Mouse (Mus musculus) hindbrain, embryonic 16.5 days (tissue): ENCODE results near the gene Hsp90b1. TPM values are rescaled to one million over a fixed set of nuclear protein-coding genes. Genes with fewer than 3 reads are reported as not detected.
"Not testable (repeated sequence)": the region's sequence is repeated elsewhere in the genome, so short reads cannot be mapped to it uniquely, and the experiment has no call there.

Experiments used
- ATAC-seq: fragments of 200-750 bp; cut with Nextera tagmentation; 2 replicates; pipeline ENCODE4 v1.8.0; 2017; ENCODE audit warnings: moderate TSS enrichment, moderate library complexity
- H3K27ac ChIP-seq: fragments of 300-500 bp; sonication (generic); 2 replicates; pipeline ENCODE4 v1.5.1; 2014; ENCODE audit warnings: low read depth, mild to moderate bottlenecking, control low read depth, low read length, moderate library complexity
- H3K27me3 ChIP-seq: fragments of 300-500 bp; sonication (generic); replicated peaks from 2 replicates; pipeline ENCODE4 v1.6.1; 2014; ENCODE audit warnings: low read length; ENCODE audit not compliant: control insufficient read depth, insufficient read depth
- H3K36me3 ChIP-seq: fragments of 300-500 bp; sonication (generic); 2 replicates; pipeline ENCODE4 v1.6.1; 2014; ENCODE audit warnings: mild to moderate bottlenecking, low read length, moderate library complexity, mixed read lengths; ENCODE audit not compliant: control insufficient read depth, insufficient read depth
- H3K4me1 ChIP-seq: fragments of 300-500 bp; sonication (generic); 2 replicates; pipeline ENCODE4 v1.6.1; 2014; ENCODE audit warnings: low read depth, low read length; ENCODE audit not compliant: control insufficient read depth, insufficient read depth
- H3K4me2 ChIP-seq: fragments of 300-500 bp; sonication (generic); 2 replicates; pipeline ENCODE4 v1.6.1; 2014; ENCODE audit warnings: mild to moderate bottlenecking, low read length, control low read depth, moderate library complexity
- H3K4me3 ChIP-seq: fragments of 300-500 bp; sonication (generic); 2 replicates; pipeline ENCODE4 v1.5.1; 2014; ENCODE audit warnings: mild to moderate bottlenecking, low read length, control low read depth, moderate library complexity
- H3K9ac ChIP-seq: fragments of 300-500 bp; sonication (generic); 2 replicates; pipeline ENCODE4 v1.6.1; 2014; ENCODE audit warnings: low read depth, mild to moderate bottlenecking, control low read depth, low read length, moderate library complexity
- H3K9me3 ChIP-seq: fragments of 300-500 bp; sonication (generic); 2 replicates; pipeline ENCODE4 v1.6.1; 2014; ENCODE audit warnings: mild to moderate bottlenecking, low read length, moderate library complexity; ENCODE audit not compliant: control insufficient read depth
- WGBS: fragments of 180-500 bp; shearing (Covaris S2); extraction: QIAGEN DNeasy Blood & Tissue Kit; methylation state at CpG from one replicate; pipeline ENCODE4 v1.1.7; 2014; 5-methylcytosine and 5-hydroxymethylcytosine counted together
- microRNA-seq: library from miRNA; unstranded; fragments of <30 nt; microRNA quantifications from one replicate; pipeline ENCODE4, GENCODE M21; 2017
- polyA plus RNA-seq: library from polyadenylated mRNA; unstranded; fragments of >200 nt; fragmentation: Nextera tagmentation; extraction: Ambion mirVana; gene quantifications from 2 replicates; pipeline ENCODE4 v1.2.1, GENCODE M21; 2015

The Hsp90b1 gene
- polyA plus RNA-seq, 1 experiment from 2014 or later: 312 TPM

DNA sequence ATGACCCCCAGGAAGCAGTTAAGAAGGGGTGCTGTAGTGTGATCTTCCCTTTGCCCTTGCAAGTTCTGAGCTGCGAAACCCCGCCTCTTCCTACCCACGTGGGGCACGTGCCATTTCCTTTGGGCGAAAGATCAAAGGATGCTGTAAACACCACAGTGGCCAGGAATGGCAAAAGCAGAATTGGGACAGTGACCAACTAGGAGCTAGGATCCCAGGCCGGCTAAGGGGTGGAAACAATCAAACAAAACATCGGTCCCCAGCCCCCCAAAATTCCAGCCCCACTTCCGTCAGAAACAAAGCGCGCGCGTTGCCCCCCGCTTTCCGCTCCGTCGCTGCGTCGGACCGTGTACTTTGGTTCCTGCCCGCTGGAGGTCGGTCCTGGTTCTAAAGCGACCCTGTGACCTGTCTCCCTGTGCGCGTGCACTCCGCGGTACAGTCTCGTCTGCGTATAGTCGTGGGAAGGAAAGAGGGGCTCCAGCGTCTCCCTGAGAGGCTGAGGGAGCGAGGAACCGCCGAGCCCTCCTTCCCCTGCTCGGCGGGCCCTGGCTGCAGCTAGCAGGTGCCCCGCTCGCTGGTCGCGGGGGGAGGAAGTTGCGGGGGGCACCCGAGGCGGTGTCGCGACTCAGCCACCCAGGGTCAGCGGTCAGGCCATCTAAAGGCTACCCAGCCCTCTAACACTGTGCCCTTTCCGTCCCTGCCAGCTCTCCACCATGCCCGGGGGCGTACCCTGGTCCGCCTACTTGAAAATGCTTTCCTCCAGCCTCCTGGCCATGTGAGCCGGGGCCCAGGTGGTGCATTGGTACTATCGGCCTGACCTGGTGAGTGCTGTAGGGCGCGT lies 19.9 kb downstream of the Hsp90b1 start:
- H3K4me1 ChIP-seq, H3K27me3 ChIP-seq, H3K36me3 ChIP-seq, H3K9me3 ChIP-seq: not testable (repeated sequence)
- WGBS: 0% methylated on average over 49 of the region's 53 CpGs
- Histone ChIP-seq H3K9ac (peak overlapping the region; percentile 91), H3K4me2 (peak overlapping the region; percentile 70), H3K4me3 (peak overlapping the region; percentile 69), H3K27ac (peak overlapping the region; percentile 86)
- ATAC-seq: peak; percentile 97

DNA sequence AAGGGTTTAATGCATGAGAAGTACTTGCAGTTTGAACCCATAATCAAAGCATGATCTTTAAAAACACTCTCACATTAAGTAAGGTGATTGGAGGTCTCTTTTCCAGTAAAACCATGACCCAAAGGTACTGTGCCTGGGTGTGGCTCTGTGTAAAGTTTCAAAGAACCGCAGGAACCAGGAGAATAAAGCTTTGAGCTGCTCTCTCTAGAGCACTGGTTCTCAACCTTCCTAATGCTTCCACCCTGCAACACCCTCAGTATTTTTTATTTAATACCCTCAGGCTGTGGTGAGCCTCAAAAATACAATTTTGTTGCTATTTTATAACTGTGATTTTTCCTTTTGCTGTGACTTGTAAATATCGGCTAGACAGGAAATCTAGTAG lies 20.5 kb downstream of the Hsp90b1 start:
- H3K4me1 ChIP-seq, H3K9me3 ChIP-seq, H3K9ac ChIP-seq, H3K27me3 ChIP-seq, H3K36me3 ChIP-seq: not testable (repeated sequence)
- H3K4me3 ChIP-seq: peak overlapping the region; percentile 69
- peak; percentile 68 for ATAC-seq
- peak overlapping the region; percentile 86 for H3K27ac ChIP-seq
- 42% methylated on average over 2 of the region's 2 CpGs for WGBS
- H3K4me2 ChIP-seq: peak overlapping the region; percentile 70

DNA sequence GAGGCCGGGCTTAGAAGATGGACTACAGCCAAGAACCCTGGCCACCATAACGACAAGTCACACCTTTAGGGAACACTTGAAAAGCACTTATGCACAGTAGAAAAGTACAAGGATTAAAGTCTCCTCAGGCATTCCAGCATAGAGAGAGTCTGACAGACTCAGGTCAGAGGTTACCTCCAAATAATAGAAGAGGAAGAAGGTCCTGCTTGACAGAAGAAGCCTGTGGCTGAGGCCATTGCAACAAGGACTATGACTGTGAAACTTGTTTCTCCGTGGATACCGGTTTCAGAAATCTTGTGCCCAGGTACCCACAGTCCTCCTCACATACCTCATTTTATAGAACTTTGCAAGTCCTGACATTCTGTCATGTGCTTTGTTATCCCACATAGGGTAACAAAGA lies 34.8 kb downstream of the Hsp90b1 start:
- not testable (repeated sequence) for H3K4me3 ChIP-seq, H3K27ac ChIP-seq, H3K4me1 ChIP-seq, ATAC-seq, H3K9me3 ChIP-seq, H3K27me3 ChIP-seq, H3K4me2 ChIP-seq, H3K36me3 ChIP-seq, H3K9ac ChIP-seq
- WGBS: 94% methylated on average over 4 of the region's 4 CpGs

Small RNA genes lying within 50 kb of the gene (microRNA-seq; reads per million reads assigned to microRNA genes)
- gene Gm25745: 1.5 reads per million

Other genes with a start within 250 kb of the Hsp90b1 start
- 29.9 and 31.3 TPM in 2 replicates for gene Syn3, start 206.6 kb downstream of the Hsp90b1 start, polyA plus RNA-seq
- gene Ttc41, start 302 bp upstream of the Hsp90b1 start, polyA plus RNA-seq: 2.0 and 2.6 TPM in 2 replicates
- not detected in 2 replicates for gene Gm49358, start 58.5 kb upstream of the Hsp90b1 start, polyA plus RNA-seq
- 11.3 and 13.4 TPM in 2 replicates for gene Nt5dc3, start 73.5 kb upstream of the Hsp90b1 start, polyA plus RNA-seq